Mouse (Mus musculus) hindbrain, embryonic 14.5 days (tissue): Measurements from ENCODE around the gene Sys1. TPM values are rescaled to one million over a fixed set of nuclear protein-coding genes. Genes with fewer than 3 reads are reported as not detected.

Source experiments
- ATAC-seq: fragments of 200-750 bp; cut with Nextera tagmentation; 2 replicates; pipeline ENCODE4 v1.8.0; 2017; ENCODE audit warnings: moderate number of reproducible peaks, mild to moderate bottlenecking, moderate TSS enrichment, moderate library complexity; ENCODE audit not compliant: low FRiP score
- DNase-seq: peaks from one replicate; pipeline ENCODE4 v3.0.0-alpha.2; 2015; ENCODE audit warnings: low spot score
- H3K27ac ChIP-seq: fragments of 300-500 bp; sonication (generic); 2 replicates; pipeline ENCODE4 v1.5.1; 2014; ENCODE audit warnings: mild to moderate bottlenecking, moderate library complexity
- H3K27me3 ChIP-seq: fragments of 300-500 bp; sonication (generic); 2 replicates; pipeline ENCODE4 v1.6.1; 2014; ENCODE audit warnings: mild to moderate bottlenecking, low read length, mixed read lengths; ENCODE audit not compliant: control insufficient read depth, insufficient read depth
- H3K36me3 ChIP-seq: fragments of 300-500 bp; sonication (generic); replicated peaks from 2 replicates; pipeline ENCODE4 v1.6.1; 2014; ENCODE audit not compliant: control insufficient read depth, insufficient read depth
- H3K4me1 ChIP-seq: fragments of 300-500 bp; sonication (generic); replicated peaks from 2 replicates; pipeline ENCODE4 v1.6.1; 2014; ENCODE audit warnings: antibody characterized with exemption, low read length, mixed read lengths; ENCODE audit not compliant: control insufficient read depth, insufficient read depth
- H3K4me2 ChIP-seq: fragments of 300-500 bp; sonication (generic); replicated peaks from 2 replicates; pipeline ENCODE4 v1.6.1; 2014; ENCODE audit warnings: mild to moderate bottlenecking, moderate library complexity
- H3K4me3 ChIP-seq: fragments of 300-500 bp; sonication (generic); replicated peaks from 2 replicates; pipeline ENCODE4 v1.5.1; 2014; ENCODE audit warnings: mild to moderate bottlenecking, low read length
- H3K9ac ChIP-seq: fragments of 300-500 bp; sonication (generic); 2 replicates; pipeline ENCODE4 v1.6.1; 2014
- H3K9me3 ChIP-seq: fragments of 300-500 bp; sonication (generic); 2 replicates; pipeline ENCODE4 v1.6.1; 2016; ENCODE audit warnings: low read length; ENCODE audit not compliant: control insufficient read depth
- WGBS: fragments of 180-500 bp; shearing (Covaris S2); extraction: QIAGEN DNeasy Blood & Tissue Kit; methylation state at CpG from one replicate; pipeline ENCODE4 v1.1.7; 2014; 5-methylcytosine and 5-hydroxymethylcytosine counted together
- polyA plus RNA-seq: library from polyadenylated mRNA; unstranded; fragments of >200 nt; fragmentation: Nextera tagmentation; extraction: Ambion mirVana; gene quantifications from 2 replicates; pipeline ENCODE4 v1.2.1, GENCODE M21; 2014

Gene Sys1
- polyA plus RNA-seq, 1 experiment from 2014 or later: 92.6 TPM

DNA sequence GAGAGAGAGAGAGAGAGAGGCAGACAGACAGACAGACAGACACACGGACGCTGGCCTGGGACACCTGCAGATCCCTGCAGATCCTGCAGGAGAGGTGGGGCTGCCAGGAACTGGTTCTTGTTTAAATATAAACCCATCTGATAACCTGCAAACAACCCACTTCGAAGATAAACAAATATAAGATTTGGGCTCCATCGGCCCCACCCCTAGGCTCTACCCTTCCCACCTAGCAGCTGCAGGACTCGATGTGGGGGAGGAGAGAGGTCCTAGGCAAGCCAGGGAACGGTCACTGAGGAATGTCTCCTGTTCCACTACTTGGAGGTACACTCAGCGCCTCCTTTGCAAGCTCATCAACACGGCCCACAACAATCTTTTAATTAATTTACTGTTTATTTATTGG is 18.5 kb upstream of the Sys1 start:
- Histone ChIP-seq H3K4me3 (no peak overlapping the region), H3K9me3 (no peaks in the 10 kb centered on the region), H3K4me1 (peaks cover 7% of the 10 kb centered on the region), H3K9ac (no peak overlapping the region), H3K36me3 (no peaks in the 10 kb centered on the region), H3K27ac (no peak overlapping the region), H3K4me2 (no peak overlapping the region), H3K27me3 (peaks cover 20% of the 10 kb centered on the region)
- 69% methylated on average over 8 of the region's 8 CpGs for WGBS
- no peak for DNase-seq
- ATAC-seq: no peak

GRCm38 (mm10) chr2:164439001-164439421 is 17.8 kb upstream of the Sys1 start:
- no peak overlapping the region for H3K27ac ChIP-seq
- H3K27me3 ChIP-seq: peaks cover 20% of the 10 kb centered on the region
- H3K4me2 ChIP-seq: no peak overlapping the region
- H3K36me3 ChIP-seq: no peaks in the 10 kb centered on the region
- DNase-seq: no peak
- H3K9ac ChIP-seq: no peak overlapping the region
- no peak overlapping the region for H3K4me3 ChIP-seq
- H3K9me3 ChIP-seq: no peaks in the 10 kb centered on the region
- 62% methylated on average over 3 of the region's 3 CpGs for WGBS
- no peak for ATAC-seq
- H3K4me1 ChIP-seq: peaks cover 7% of the 10 kb centered on the region

DNA sequence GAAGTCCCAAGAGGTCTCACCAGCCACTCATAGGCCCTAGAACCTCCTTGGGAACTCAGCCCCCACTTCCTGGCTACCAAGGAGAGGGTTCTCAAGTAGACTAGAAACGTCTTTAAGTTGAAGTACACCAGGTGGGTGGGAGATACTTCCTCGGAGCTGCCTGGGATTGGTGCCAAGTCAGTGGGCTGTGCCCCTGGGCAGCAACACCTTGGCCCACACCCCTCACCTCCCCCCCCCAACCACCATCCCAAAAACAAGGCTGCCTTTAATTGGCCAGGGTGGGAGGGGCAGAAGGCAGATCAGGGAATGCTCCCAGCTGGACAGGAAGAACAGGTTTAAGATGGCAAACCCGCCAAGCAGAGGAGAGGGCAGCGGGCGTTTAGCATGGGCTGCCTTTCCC is 16.4 kb upstream of the Sys1 start:
- peaks cover 20% of the 10 kb centered on the region for H3K27me3 ChIP-seq
- H3K4me1 ChIP-seq: peaks cover 7% of the 10 kb centered on the region
- no peaks in the 10 kb centered on the region for H3K36me3 ChIP-seq
- H3K9ac ChIP-seq: no peak overlapping the region
- no peak for ATAC-seq
- no peak overlapping the region for H3K4me2 ChIP-seq
- H3K27ac ChIP-seq: no peak overlapping the region
- WGBS: 91% methylated on average over 5 of the region's 5 CpGs
- no peak overlapping the region for H3K4me3 ChIP-seq
- no peak for DNase-seq
- no peaks in the 10 kb centered on the region for H3K9me3 ChIP-seq

GRCm38 (mm10) chr2:164441155-164441554 is 15.6 kb upstream of the Sys1 start:
- Histone ChIP-seq H3K27me3 (peaks cover 20% of the 10 kb centered on the region), H3K4me3 (no peak overlapping the region), H3K27ac (no peak overlapping the region), H3K9ac (no peak overlapping the region), H3K36me3 (no peaks in the 10 kb centered on the region), H3K4me1 (peaks cover 7% of the 10 kb centered on the region), H3K9me3 (no peaks in the 10 kb centered on the region), H3K4me2 (no peak overlapping the region)
- DNase-seq: no peak
- WGBS: 33% methylated on average over 8 of the region's 8 CpGs
- ATAC-seq: no peak

GRCm38 (mm10) chr2:164441731-164442130 is 15.0 kb upstream of the Sys1 start:
- Histone ChIP-seq H3K36me3 (no peaks in the 10 kb centered on the region), H3K27me3 (peaks cover 20% of the 10 kb centered on the region), H3K4me2 (peak overlapping the region; percentile 82), H3K9me3 (no peaks in the 10 kb centered on the region), H3K4me1 (peaks cover 7% of the 10 kb centered on the region), H3K4me3 (peak overlapping the region; percentile 37; the same call in 1 of the 2 replicates), H3K27ac (no peak overlapping the region), H3K9ac (no peak overlapping the region)
- DNase-seq: no peak
- whole genome bisulfite sequencing: 28% methylated on average over 7 of the region's 7 CpGs
- ATAC-seq: no peak

DNA sequence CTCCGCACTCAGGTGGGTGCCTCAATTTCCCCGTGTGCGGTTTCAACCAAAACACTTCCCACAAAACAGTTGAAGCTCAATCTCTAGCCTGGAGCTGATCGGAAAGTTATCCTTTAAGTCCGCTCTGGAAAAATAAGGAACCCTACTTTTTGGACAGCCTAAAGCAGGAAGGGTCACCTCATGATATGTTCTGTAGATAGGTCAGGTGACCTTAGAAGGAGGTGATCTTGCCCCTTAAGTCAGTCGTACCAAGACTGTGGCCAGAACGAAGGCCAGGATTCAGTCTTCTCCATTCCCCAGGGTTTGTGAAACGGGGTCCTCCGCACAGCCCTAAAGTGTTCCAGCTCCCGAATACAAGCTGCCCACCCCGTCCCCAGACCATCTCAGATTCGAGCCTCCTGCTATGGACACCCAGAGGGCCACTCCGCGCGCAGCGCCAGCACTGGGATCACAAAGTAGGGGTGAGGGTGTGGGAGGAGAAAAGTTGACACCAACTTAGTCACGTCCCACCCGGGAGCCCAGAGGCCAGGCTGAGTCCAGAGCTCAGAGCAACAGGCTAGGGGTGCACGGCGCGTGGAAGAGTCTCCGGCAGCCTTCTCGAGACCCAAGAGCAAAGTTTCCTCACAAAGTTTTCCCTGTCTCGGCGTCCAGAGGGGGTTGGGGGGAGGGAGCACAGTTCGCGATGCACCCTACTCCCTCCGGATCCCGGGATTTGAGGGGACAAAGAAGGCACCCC is 14.3 kb upstream of the Sys1 start:
- no peak for DNase-seq
- no peak; the same call in 1 of the 2 replicates for ATAC-seq
- H3K27ac ChIP-seq: no peak overlapping the region
- H3K4me1 ChIP-seq: peaks cover 7% of the 10 kb centered on the region
- H3K36me3 ChIP-seq: no peaks in the 10 kb centered on the region
- H3K27me3 ChIP-seq: peaks cover 20% of the 10 kb centered on the region
- H3K9me3 ChIP-seq: no peaks in the 10 kb centered on the region
- peak overlapping the region; percentile 37 for H3K4me3 ChIP-seq
- 2% methylated on average over 29 of the region's 29 CpGs for WGBS
- H3K9ac ChIP-seq: peak overlapping the region; percentile 57
- peak overlapping the region; percentile 82 for H3K4me2 ChIP-seq

DNA sequence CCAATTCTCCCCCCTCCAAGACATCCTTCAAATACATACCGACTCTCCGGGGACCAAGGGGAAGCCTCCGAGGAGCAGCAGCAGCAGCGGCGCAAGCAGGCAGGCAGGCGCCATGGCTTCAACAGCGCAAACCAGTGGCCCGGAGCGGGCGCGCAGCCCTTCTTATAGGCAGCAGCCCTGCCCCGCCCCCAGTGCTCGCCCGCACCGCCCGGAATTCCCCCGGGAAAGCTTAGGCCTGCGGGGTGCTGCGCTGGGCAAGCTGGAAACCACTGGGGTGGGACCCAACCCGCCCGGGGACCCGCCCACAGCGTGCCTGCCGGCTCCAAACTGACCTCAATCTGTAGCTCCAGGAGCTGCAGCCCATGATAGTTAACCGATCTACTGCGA is 13.7 kb upstream of the Sys1 start:
- H3K9me3 ChIP-seq: no peaks in the 10 kb centered on the region
- peaks cover 7% of the 10 kb centered on the region for H3K4me1 ChIP-seq
- peak; percentile 72 for DNase-seq
- peaks cover 20% of the 10 kb centered on the region for H3K27me3 ChIP-seq
- H3K36me3 ChIP-seq: no peaks in the 10 kb centered on the region
- peak overlapping the region; percentile 82 for H3K4me2 ChIP-seq
- H3K4me3 ChIP-seq: peak overlapping the region; percentile 37
- ATAC-seq: peak; percentile 86
- peak overlapping the region; percentile 57 for H3K9ac ChIP-seq
- no peak overlapping the region for H3K27ac ChIP-seq
- WGBS: under 1% methylated on average over 26 of the region's 26 CpGs

GRCm38 (mm10) chr2:164443460-164444000 is 13.2 kb upstream of the Sys1 start, which contains the start of gene Sdc4:
Gene Sdc4 (minus strand): TSS chr2:164443887.
- DNase-seq: peak; percentile 50

GRCm38 (mm10) chr2:164444701-164445100 is 12.1 kb upstream of the Sys1 start:
- H3K27me3 ChIP-seq: peaks cover 20% of the 10 kb centered on the region
- WGBS: 86% methylated on average over 2 of the region's 2 CpGs
- H3K4me3 ChIP-seq: no peak overlapping the region
- H3K9ac ChIP-seq: no peak overlapping the region
- DNase-seq: no peak
- H3K4me1 ChIP-seq: peaks cover 7% of the 10 kb centered on the region
- no peaks in the 10 kb centered on the region for H3K36me3 ChIP-seq
- ATAC-seq: no peak
- H3K9me3 ChIP-seq: no peaks in the 10 kb centered on the region
- no peak overlapping the region for H3K27ac ChIP-seq
- no peak overlapping the region for H3K4me2 ChIP-seq

More at GRCm38 (mm10) chr2:164443460-164444000, 13.2 kb upstream of the Sys1 start, which contains the start of gene Sdc4:
- H3K4me2 ChIP-seq: peak within 1 kb of the TSS; percentile 82
- WGBS: 6% methylated on average over 18 of the region's 18 CpGs
- no peaks in the 10 kb centered on the region for H3K36me3 ChIP-seq
- H3K9me3 ChIP-seq: no peaks in the 10 kb centered on the region
- H3K9ac ChIP-seq: peak within 1 kb of the TSS; percentile 57
- no peak for ATAC-seq
- peaks cover 7% of the 10 kb centered on the region for H3K4me1 ChIP-seq
- H3K27me3 ChIP-seq: peaks cover 20% of the 10 kb centered on the region
- H3K27ac ChIP-seq: no peak within 1 kb of the TSS
- H3K4me3 ChIP-seq: peak within 1 kb of the TSS; percentile 37
